Mouse (Mus musculus): ENCODE results near the gene Dpf1. TPM values are rescaled to one million over a fixed set of nuclear protein-coding genes. Genes with fewer than 3 reads are reported as not detected.
A peak's percentile ranks its signal among the peaks of the same experiment; 100 is the strongest.

Gene Dpf1
- polyA plus RNA-seq, 1 experiment, result 5.9 TPM

GRCm38 (mm10) chr7:29295861-29296647 lies 7.7 kb upstream of the Dpf1 start:
- TF ChIP-seq EP300 (IDR thresholded peaks at IDR 0.05; ENCODE audit: insufficient read depth, low read depth, low read length), result no peak
- TF ChIP-seq POLR2A (IDR thresholded peaks at IDR 0.05; ENCODE audit: insufficient read depth, low read length), result no peak
- TF ChIP-seq CTCF (IDR thresholded peaks at IDR 0.05; ENCODE audit: low read depth, low read length), result no peak
- no peaks in the 10 kb centered on the region for H3K27me3 ChIP-seq (ENCODE audit: control insufficient read depth, insufficient read depth, low read length, poor library complexity, severe bottlenecking)
- no peaks in the 10 kb centered on the region for H3K9me3 ChIP-seq (replicated peaks; ENCODE audit: control insufficient read depth, insufficient read depth, low read length, poor library complexity, severe bottlenecking)
- H3K36me3 ChIP-seq (ENCODE audit: control insufficient read depth, insufficient read depth, low read length, poor library complexity, severe bottlenecking), result no peaks in the 10 kb centered on the region
- H3K27ac ChIP-seq (ENCODE audit: insufficient read depth, low read length), result no peak overlapping the region
- H3K4me1 ChIP-seq (ENCODE audit: control insufficient read depth, insufficient read depth, low read length), result peaks cover 10% of the 10 kb centered on the region
- H3K4me3 ChIP-seq (ENCODE audit: low read depth, low read length), result peak overlapping the region; percentile 1; the same call in 1 of the 2 replicates
- H3K9ac ChIP-seq (ENCODE audit: low read depth, poor library complexity, severe bottlenecking), result peak overlapping the region; percentile 5; the same call in 1 of the 2 replicates

- Histone ChIP-seq H3K9ac (ENCODE audit: low read depth, poor library complexity, severe bottlenecking) (no peak overlapping the region), H3K36me3 (ENCODE audit: control insufficient read depth, insufficient read depth, low read length, poor library complexity, severe bottlenecking) (no peaks in the 10 kb centered on the region), H3K4me1 (ENCODE audit: control insufficient read depth, insufficient read depth, low read length) (peaks cover 6% of the 10 kb centered on the region), H3K27me3 (ENCODE audit: control insufficient read depth, insufficient read depth, low read length, poor library complexity, severe bottlenecking) (no peaks in the 10 kb centered on the region), H3K9me3 (replicated peaks; ENCODE audit: control insufficient read depth, insufficient read depth, low read length, poor library complexity, severe bottlenecking) (no peaks in the 10 kb centered on the region), H3K4me3 (ENCODE audit: low read depth, low read length) (no peak overlapping the region), H3K27ac (ENCODE audit: insufficient read depth, low read length) (no peak overlapping the region)
- no peak for TF ChIP-seq EP300 (IDR thresholded peaks at IDR 0.05; ENCODE audit: insufficient read depth, low read depth, low read length)
- peak; percentile 86 for TF ChIP-seq CTCF (IDR thresholded peaks at IDR 0.05; ENCODE audit: low read depth, low read length)
- no peak for TF ChIP-seq POLR2A (IDR thresholded peaks at IDR 0.05; ENCODE audit: insufficient read depth, low read length)
Measured at GRCm38 (mm10) chr7:29296998-29297397, 6.8 kb upstream of the Dpf1 start.

- H3K27ac ChIP-seq (ENCODE audit: insufficient read depth, low read length), result no peak overlapping the region
Measured at GRCm38 (mm10) chr7:29301127-29301566, 2.6 kb upstream of the Dpf1 start.

GRCm38 (mm10) chr7:29302641-29303040 lies 1.1 kb upstream of the Dpf1 start:
- Histone ChIP-seq H3K27me3 (ENCODE audit: control insufficient read depth, insufficient read depth, low read length, poor library complexity, severe bottlenecking) (no peaks in the 10 kb centered on the region), H3K4me1 (ENCODE audit: control insufficient read depth, insufficient read depth, low read length) (peaks cover 6% of the 10 kb centered on the region), H3K9ac (ENCODE audit: low read depth, poor library complexity, severe bottlenecking) (no peak overlapping the region), H3K27ac (ENCODE audit: insufficient read depth, low read length) (no peak overlapping the region), H3K9me3 (replicated peaks; ENCODE audit: control insufficient read depth, insufficient read depth, low read length, poor library complexity, severe bottlenecking) (no peaks in the 10 kb centered on the region), H3K4me3 (ENCODE audit: low read depth, low read length) (no peak overlapping the region), H3K36me3 (ENCODE audit: control insufficient read depth, insufficient read depth, low read length, poor library complexity, severe bottlenecking) (no peaks in the 10 kb centered on the region)
- TF ChIP-seq EP300 (IDR thresholded peaks at IDR 0.05; ENCODE audit: insufficient read depth, low read depth, low read length) (no peak), POLR2A (IDR thresholded peaks at IDR 0.05; ENCODE audit: insufficient read depth, low read length) (no peak), CTCF (IDR thresholded peaks at IDR 0.05; ENCODE audit: low read depth, low read length) (no peak)

More at GRCm38 (mm10) chr7:29301127-29301566, 2.6 kb upstream of the Dpf1 start:
- Histone ChIP-seq H3K9ac (ENCODE audit: low read depth, poor library complexity, severe bottlenecking) (no peak overlapping the region), H3K4me1 (ENCODE audit: control insufficient read depth, insufficient read depth, low read length) (peaks cover 5% of the 10 kb centered on the region), H3K27me3 (ENCODE audit: control insufficient read depth, insufficient read depth, low read length, poor library complexity, severe bottlenecking) (no peaks in the 10 kb centered on the region), H3K36me3 (ENCODE audit: control insufficient read depth, insufficient read depth, low read length, poor library complexity, severe bottlenecking) (no peaks in the 10 kb centered on the region), H3K9me3 (replicated peaks; ENCODE audit: control insufficient read depth, insufficient read depth, low read length, poor library complexity, severe bottlenecking) (no peaks in the 10 kb centered on the region), H3K4me3 (ENCODE audit: low read depth, low read length) (0 out of 2 replicates have a peak overlapping the region, but pooled peaks have one; percentile 14)
- peak; percentile 75 for TF ChIP-seq CTCF (IDR thresholded peaks at IDR 0.05; ENCODE audit: low read depth, low read length)
- TF ChIP-seq EP300 (IDR thresholded peaks at IDR 0.05; ENCODE audit: insufficient read depth, low read depth, low read length), result no peak

GRCm38 (mm10) chr7:29304463-29305262 lies 912 bp downstream of the Dpf1 start:
- Histone ChIP-seq H3K4me1 (ENCODE audit: control insufficient read depth, insufficient read depth, low read length) (peaks cover 6% of the 10 kb centered on the region), H3K4me3 (ENCODE audit: low read depth, low read length) (peak overlapping the region; percentile 81), H3K27ac (ENCODE audit: insufficient read depth, low read length) (no peak overlapping the region), H3K27me3 (ENCODE audit: control insufficient read depth, insufficient read depth, low read length, poor library complexity, severe bottlenecking) (no peaks in the 10 kb centered on the region), H3K36me3 (ENCODE audit: control insufficient read depth, insufficient read depth, low read length, poor library complexity, severe bottlenecking) (no peaks in the 10 kb centered on the region), H3K9me3 (replicated peaks; ENCODE audit: control insufficient read depth, insufficient read depth, low read length, poor library complexity, severe bottlenecking) (no peaks in the 10 kb centered on the region), H3K9ac (ENCODE audit: low read depth, poor library complexity, severe bottlenecking) (peak overlapping the region; percentile 65)
- TF ChIP-seq EP300 (IDR thresholded peaks at IDR 0.05; ENCODE audit: insufficient read depth, low read depth, low read length) (0 out of 2 replicates have a peak, but pooled peaks have one; percentile 60), CTCF (IDR thresholded peaks at IDR 0.05; ENCODE audit: low read depth, low read length) (no peak)
